Mouse (Mus musculus): ENCODE measurements around the gene Trim38.

- no peak for TF ChIP-seq ZNF384 (IDR thresholded peaks at IDR 0.05; ENCODE audit: low read depth, low read length)
- TF ChIP-seq CHD2 (IDR thresholded peaks at IDR 0.05; ENCODE audit: low read depth, low read length), result no peak
- TF ChIP-seq HCFC1 (IDR thresholded peaks at IDR 0.05; ENCODE audit: borderline replicate concordance, insufficient read depth, low read length), result no peak
- no peak for TF ChIP-seq MAFK (IDR thresholded peaks at IDR 0.05; ENCODE audit: insufficient read depth, low read depth, low read length)
Observed at GRCm38 (mm10) chr13:23768834-23769397, 797 bp upstream of the Trim38 start.

All from ES-E14 (cell line).